Mouse (Mus musculus): Measurements from ENCODE around the gene Nfe2l1.
"Not testable (repeated sequence)": the region's sequence is repeated elsewhere in the genome, so short reads cannot be mapped to it uniquely, and the experiment has no call there.

Nfe2l1 gene

DNA sequence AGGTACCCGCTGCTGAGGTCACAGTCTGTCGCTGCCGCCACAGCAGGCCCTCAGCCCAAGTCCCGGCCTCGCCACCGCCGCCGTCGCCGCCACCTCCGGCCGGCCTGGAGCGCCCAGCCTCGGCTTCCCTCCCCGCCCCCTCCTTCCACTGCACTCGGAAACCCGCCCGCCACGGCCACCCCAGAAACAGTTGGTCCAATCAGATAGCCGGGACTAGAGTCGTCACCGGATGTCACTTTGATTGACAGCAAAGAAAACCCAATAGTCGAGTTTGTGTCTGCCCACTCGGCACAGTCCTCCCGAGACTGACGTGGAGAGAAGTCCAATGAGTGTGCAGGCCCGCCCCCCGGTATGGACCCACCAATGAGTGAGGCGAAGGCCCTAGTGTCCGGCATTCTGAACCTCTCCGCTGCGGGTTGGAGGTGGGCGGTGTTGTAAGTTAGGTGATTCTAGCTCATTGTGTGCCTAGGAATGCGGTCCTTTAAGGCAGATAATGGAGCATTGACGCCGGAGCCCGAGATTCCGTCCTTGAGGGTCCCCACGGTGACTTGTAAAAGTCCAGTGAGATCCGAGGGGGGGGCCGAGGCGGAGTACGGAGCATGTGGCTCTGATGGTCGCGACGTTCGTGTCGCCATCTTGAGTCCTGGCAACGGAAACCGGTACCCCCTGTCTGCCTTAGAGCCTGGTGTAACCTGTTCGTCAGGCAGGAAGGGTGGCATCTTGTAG is at the start of gene Nfe2l1:
Gene Nfe2l1 (minus strand): TSS at position 156 of the 726 bp plus-strand sequence.
- DNase-seq (ENCODE audit: low spot score in 2 of 2): peak; percentile 91 to 98

DNA sequence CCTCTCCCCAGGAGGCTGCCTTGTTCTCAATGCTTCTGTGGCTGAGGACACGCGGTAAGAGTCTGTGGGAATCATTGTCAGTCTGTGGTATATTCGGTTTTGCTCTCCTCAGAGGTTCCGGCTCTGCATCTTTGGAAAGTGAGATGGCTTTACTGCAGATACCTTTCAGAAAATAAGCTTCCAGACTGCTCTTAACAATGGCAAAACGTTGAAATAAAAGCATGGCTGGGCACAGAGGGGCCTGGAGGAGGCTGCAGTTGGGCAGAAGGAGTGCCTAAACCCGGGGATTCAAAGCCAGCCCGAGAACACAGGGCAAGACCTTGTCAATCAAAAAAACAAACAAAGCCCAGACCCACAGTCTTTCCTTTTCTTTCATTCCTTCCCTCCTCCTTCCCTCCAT is 49.6 kb upstream of the Nfe2l1 start:
- DNase-seq (ENCODE audit: low spot score in 2 of 2): no peak

DNA sequence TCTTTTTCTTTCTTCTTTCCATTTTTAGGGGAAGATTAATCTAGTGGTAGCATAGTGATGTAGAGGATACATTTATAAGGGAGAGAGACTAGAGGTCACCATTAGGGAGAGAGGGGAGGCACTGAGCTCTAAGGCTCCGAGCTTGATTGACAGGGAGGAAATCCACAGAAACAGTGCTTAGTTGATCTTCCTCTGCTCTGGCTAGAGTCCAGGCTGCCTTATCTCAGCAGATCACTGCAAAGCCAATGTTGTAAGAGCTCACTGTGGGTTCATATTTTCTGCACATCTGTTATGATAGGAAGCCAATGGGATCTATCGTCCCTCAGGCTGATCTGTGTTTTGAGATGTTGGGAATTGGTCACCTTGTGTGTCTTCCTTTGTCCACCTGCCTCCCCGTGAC is 48.9 kb upstream of the Nfe2l1 start:
- DNase-seq (ENCODE audit: low spot score in 2 of 2): no peak

DNA sequence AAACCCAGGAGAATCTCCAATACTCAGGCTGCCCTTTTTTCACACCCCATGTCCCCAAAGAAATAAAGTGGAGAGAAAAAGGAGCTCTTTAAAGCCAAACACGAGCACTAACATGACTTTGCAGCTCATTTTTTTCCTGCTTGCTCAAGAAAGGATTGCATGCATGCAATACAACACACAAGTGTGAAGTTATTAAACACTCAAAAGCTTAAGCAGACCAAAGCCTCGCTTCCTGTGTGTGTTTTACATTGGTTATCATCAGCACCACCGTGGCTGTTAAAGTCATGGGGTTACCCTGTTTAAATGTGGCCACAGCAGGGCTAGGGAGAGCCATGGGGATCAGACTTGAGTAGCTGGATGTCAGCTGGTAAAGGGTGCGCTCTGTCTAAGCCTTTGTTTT is 47.3 kb upstream of the Nfe2l1 start:
- DNase-seq (ENCODE audit: low spot score in 2 of 2): no peak

DNA sequence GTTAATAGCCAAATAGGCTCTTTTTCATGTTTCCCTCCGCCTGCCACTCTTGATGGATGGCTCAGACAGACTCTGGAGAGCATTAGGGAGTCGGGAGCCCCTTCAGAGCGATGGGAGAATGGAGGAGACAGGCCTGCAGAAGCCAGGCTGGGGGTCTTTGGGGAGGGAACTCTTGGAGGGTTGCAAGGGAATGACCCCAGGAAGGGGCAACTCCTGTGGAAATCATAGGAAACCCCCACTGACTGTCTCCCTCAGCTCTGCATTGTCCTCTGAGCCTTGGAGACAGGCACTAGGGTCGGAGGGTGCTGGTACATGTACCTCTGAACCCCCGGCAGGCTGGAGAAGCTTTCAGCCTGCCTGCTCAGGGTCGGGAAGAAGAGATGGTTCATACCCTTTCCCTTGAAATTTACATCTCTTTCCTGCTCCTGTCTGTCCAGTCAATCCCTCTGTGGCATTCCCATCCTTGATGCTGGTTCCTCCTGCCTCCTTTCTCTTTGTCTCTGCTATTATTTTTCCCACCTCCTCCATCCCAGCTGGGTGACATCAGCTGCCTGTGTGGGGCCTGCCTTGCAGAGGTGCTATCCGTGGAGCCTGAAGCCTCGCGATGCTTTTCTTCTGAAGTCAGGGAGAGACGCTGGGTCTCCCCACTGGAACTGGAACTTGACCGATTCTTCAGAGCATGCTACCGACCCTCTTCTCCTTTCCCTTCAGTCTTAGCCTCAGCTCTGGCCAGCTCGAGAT is 46.7 kb upstream of the Nfe2l1 start:
- no peak for DNase-seq (ENCODE audit: low spot score in 2 of 2)

DNA sequence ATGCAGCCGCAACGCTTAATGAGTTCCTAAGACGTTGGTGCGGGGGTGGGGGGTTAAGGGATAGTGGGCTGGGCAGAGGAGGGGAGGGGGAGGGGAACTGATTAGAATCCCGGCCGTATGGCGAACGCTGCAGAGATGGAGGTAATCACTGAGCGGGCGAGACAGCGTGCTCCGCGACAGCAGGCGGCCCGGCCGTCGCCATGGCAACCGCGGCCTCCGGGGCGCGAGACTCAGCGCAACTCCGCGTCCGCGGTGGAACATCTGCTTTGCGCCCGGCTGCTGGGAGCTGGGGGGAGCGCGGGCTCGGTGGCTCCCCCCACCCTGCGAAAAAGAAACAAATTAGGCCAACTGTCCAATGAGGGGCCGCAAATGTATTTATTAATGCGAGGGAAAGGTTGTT is 46.0 kb upstream of the Nfe2l1 start:
- peak; percentile 14 to 62 for DNase-seq (ENCODE audit: low spot score in 2 of 2)

DNA sequence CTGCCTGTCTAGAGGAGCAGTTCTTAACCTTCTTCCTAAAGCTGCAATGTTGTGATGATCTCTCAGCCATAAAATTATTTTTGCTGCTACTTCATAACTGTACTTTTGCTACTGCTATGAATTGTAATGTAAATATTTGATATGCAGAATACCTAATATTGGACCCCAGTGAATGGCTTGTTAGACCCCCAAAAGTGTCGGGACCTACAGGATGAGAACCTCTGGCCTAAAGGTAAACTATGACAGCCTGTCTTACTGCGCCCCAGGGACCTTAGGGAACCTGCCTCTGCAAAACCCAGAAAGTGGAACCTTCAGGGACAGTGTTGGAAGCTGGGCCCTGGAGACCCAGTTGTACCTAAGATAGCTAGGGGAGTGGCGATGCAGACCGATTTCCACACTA is 45.5 kb upstream of the Nfe2l1 start:
- DNase-seq (ENCODE audit: low spot score in 2 of 2): no peak

DNA sequence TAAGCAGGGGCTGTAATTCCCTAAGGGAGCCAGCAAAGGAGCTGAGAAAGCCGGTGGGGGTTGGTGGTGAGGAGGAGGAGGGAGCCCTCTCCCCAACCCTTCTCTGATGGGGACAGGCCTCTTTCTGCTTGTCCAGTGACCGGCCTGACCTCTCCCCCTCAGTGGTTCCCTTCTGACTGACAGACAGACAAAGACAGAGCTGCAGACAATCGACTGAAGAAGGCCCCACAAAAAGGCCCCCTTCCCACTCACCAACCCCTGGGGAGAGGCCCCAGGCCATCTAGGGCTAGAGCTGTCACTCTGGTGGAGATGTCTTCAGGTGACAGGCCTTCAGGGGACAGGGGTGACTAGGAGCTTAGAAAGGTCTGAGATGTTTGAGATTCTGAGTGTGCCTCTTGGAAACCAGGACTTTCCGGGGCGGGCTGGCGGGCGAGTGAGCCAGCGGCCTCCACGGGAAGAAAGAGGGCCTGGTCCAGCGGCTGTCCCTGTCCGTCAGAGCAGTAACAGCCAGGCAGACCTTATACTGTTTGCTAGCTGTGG is 43.9 kb upstream of the Nfe2l1 start:
- DNase-seq (ENCODE audit: low spot score in 2 of 2): no peak

DNA sequence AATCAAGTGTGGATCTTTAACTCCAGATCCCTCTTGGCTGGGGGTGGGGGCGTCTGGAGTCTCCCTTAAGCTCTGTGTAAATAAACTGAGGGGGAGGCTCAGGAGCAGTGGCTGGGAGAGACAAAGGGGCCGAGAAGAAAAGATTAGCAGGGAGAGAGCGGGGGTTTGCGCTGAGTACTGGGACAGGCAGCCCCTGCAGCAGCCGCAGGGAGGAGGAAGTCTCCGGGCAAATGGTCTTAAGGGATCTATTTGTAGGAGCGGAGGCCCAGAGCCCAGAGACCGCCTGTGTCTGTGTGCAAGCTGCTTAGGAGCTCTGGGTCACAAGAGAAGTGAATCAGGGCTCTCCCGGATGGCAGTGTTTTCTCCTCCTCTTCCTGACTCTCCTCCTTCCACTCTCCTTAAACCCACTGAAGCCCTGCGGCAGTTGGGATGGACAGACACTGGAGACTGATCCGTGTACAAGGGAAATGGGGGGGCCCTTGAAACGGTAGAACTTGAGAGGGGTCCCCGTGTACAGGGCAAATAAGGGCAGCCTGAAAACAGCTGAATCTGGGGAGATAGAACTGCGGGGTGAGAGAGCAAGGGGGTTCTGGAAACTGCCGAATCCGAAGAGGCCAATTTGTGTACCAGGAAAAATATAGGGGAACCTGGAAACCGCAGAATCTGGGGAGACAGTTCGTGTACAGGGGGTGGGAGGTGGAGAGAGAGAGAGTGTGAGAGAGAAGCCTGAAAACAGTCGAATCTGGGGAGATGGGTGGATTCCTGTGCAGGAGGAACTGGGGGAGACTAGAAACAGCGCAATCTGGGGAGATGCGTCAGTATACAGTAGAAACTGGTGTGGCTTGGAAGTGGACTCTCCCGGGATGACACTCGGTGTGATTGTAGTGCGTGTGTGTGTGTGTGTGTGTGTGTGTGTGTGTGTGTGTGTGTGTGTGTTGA is 42.9 kb upstream of the Nfe2l1 start:
- DNase-seq (ENCODE audit: low spot score in 2 of 2): no peak

DNA sequence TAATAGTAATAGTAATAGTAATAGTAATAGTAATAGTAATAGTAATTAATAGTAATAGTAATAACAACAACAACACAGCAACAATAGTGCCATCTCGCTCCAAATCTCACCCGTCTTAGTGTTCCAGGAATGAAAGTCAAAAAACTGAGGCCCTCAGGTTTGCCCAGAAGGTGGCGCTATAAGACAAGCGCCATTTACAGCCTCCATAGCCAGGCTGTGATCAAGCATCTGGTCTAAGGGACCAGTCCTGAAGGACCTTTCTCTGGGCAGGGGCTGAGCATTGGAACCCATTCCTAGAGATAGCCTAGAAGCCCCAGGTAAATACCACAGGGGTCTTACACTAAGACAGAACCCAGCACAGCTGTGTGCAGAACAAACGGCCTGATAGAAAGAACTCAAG is 37.4 kb upstream of the Nfe2l1 start:
- DNase-seq (ENCODE audit: low spot score in 2 of 2): peak; percentile 28 to 70

DNA sequence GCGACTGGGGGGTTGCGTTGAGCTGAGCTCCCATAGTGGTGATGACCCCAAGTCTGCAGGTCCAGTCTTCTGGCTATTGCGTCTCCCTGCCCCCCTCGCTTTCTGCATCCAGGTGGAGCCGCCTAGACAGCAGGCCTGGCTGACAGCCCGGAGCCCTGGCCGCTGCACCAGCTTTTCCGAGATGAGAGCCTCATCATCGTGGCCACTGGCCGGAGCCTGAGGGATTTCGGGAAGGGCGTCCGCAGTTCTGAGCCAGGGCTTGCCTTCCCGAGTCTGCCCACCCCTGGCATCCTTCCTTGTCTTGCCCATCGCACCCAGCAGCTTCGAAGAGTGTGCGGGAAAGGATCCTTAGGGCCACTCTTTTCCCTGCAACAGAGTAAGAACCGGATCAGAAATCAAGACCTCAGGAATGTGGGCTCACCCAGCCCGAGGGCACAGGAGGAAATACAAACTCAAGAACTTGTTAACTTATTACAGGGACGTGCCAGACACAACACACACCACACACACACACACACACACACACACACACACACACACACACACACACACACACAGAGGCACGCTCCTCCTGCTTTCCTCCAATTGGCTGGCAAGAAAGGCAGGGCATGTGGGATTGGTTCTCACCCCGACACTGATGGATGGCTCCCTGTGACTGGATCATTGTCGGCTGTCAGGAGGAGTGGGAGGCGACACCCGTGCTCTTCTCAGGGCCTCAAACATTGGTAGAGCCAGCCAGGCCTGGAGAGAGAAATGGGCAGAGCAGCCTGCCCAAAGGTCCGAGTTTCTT is 33.6 kb upstream of the Nfe2l1 start:
- DNase-seq (ENCODE audit: low spot score in 2 of 2): no peak

DNA sequence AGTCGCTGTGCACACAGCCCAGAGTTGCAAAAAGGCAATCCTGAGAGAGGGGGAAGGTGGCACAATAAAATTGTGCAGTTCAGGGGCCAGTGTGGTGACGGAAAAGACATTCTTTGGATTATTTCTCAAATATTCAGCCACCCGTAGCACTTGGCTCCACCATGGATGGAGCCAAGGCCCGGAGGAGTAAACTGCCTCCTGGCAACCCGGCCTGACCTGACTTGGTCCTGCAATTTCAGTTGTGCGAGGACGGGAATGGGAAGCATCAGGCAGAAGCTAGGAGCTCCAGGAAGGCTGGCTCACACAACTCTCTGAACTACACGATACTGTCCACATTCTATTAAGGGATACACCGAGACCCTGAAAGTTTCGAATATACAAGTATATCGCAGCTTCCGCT is 32.8 kb upstream of the Nfe2l1 start:
- no peak for DNase-seq (ENCODE audit: low spot score in 2 of 2)

DNA sequence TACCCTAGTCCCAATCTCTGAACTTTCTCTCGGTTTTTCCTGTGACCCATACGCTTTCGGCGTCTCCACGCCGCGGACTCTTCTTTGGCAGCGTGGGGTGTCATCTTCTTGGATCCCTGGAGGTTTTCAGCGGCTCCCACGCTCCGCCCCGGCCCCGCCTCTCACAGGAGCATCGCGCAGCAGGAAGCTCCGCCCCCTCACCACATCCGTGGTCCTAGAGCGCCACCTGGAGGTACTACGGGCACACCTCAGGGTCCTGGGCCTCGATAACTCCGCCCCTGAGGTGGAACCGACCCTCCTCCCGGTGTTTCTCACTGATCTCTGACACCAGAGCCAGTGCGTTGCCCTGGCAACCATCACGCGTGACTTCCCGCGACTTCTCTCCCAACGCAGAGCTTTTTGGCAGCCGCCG is 32.1 kb upstream of the Nfe2l1 start:
- DNase-seq (ENCODE audit: low spot score in 2 of 2): peak; percentile 93 to 95

DNA sequence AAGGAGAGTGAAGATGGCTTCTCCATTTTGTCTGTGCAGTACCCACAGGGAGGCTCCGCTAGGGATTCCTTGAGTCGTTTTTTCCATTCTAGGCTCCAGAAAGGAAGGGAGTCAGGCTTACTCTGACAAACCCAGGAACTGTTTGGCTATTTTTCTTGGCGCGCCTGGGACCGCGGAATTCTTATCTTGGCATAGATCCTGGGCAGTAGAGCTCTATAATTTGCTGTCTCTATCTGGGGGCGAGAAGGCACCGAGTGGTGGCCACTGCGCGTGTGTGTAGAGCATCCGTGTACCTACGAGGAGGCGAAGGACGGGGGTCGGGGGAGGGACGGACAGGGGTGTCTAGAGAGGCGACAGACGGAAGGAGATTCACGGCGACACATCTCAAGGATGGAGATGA is 31.7 kb upstream of the Nfe2l1 start:
- no peak for DNase-seq (ENCODE audit: low spot score in 2 of 2)

DNA sequence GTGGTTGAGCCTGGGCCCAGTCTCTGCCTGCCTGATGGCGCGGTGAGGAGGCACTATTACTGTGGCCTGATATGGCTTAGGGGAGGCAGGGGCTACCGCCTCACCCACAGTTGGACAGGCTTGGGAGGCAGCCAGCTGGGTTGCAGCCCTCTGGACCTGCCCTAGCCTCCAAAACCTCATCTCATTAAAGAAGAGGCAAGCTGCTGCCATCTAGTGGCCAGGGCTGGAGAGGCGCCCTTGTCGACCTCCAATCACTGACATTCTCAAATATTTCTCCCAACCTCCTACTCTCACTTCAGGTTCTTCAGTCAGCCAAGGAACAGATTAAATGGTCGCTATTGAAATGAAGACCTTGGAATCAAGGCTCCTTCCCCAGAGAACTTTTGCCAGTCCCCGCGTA is 30.8 kb upstream of the Nfe2l1 start:
- DNase-seq (ENCODE audit: low spot score in 2 of 2): peak; percentile 67 to 87

DNA sequence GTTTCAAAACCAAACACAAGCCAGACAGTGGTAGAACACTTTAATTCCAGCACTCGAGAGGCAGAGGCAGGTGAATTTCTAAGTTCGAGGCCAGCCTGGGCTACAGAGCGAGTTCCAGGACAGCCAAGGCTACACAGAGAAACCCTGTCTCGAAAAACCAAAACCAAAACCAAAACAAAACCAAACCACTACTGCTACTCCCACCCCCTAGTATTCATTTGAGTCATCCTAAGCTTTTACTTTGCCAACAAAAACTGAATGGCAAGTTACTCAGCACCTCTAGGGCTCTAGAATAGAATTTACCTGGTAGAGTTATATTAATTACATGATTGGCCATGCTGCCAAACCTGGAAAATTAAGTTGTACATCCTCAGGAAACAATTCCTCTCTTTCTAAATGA is 29.9 kb upstream of the Nfe2l1 start:
- DNase-seq (ENCODE audit: low spot score in 2 of 2): no peak

DNA sequence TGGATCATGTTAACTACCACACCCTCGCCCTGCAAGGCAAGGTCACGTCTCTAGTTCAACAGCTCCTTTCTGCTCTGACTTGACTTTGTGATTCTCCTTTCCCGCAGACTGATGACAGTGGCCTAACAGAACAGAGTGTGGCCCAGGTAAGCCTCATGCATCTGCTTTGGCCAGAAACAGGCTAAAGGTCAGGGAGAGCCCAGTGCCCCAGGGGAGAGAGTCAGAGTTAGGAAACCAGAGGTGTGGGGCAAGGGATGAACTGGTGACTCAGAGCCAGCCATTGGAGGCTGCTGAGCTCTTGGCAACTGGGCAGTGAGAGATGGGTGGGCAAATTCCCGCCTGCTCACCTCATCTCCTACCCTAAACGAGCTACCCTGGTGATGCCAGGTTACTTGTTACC is 27.7 kb upstream of the Nfe2l1 start:
- no peak for DNase-seq (ENCODE audit: low spot score in 2 of 2)

DNA sequence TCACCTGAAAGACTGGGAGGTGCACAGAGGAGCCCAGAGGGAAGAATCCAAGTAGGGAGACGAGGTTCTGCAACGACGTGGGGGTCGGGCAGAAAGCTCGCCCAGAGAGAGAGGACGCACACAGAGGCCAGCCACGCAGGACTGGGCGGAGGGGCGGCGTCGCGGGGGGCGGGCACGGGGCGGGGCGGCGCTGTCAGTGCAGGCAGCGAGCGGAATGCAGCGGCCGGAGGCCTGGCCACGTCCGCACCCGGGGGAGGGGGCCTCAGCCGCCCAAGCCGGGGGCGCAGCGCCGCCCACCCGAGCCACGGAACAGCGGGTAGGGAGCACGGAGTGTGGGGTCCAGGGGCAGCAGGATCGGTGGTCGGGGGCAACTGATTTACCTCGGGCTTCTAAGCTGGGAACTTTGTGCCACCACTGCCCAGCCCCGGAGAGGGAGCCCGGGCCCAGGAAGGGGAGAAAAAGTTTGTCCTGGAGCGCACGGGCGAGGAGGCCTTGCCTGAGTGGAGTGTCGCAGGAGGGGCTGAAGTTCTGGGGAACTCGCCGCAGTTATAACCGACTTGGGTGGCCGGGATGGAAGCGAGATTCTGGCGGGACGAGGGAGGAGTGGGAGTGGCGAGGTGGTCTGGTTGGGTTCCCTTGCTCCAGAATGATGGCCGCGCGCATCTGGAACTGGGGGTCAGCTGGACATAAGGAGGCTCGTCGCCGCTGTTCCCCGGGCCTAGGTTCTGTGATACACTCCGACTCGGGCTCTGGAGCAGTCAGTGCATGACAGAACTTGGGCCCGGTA is 20.1 kb upstream of the Nfe2l1 start, which contains the start of gene Copz2:
Gene Copz2 (plus strand): TSS at position 190 of the 787 bp plus-strand sequence.
- DNase-seq (ENCODE audit: low spot score in 2 of 2): no peak

DNA sequence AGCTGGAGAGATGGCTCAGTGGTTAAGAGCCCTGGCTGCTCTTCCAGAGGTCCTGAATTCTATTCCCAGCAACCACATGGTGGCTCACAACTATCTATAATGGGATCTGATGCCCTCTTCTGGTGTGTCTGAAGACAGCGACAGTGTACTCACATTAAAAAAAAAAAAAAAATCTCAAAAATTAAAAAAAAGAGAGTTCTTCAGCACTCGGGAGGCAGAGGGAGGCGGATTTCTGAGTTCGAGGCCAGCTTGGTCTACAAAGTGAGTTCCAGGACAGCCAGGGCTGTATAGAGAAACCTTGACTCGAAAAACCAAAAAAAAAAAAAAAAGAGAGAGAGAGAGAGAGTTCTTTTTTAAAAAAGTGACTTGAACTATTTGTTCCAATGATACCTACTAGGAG is 19.4 kb upstream of the Nfe2l1 start:
- DNase-seq (ENCODE audit: low spot score in 2 of 2): not testable (repeated sequence)

DNA sequence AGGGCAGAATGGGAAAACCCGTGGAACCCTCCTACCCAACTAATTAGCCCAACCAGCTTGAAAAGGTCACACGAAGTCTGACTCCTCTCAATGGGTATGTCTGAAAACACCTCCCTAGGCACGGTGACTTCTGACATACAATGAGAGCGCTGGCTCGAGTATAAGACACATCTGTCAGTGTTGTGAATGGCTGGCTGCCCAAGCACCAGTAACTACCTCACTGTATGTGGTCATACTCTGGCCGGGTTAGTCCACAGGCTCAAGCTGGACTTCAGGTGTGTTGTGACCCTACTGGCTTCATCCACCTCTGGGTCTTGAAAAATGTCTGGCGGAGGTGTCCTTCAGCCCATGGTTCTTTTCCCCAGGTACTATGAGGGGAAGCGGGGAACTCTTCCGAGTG is 18.9 kb upstream of the Nfe2l1 start:
- no peak for DNase-seq (ENCODE audit: low spot score in 2 of 2)

Measured in spleen, postnatal 10 days (tissue).